Mouse (Mus musculus) cerebellum, adult 18-20 months (tissue): Measurements from ENCODE around the gene Pla2g4b.
A peak's percentile ranks its signal among the peaks of the same experiment; 100 is the strongest.

Experiments
- DNase-seq, 2 experiments: peaks; one replicate each; pipeline ENCODE4 v3.0.0; 2021

The Pla2g4b gene

GRCm38 (mm10) chr2:120017599-120017998, 15.6 kb upstream of the Pla2g4b start:
- no peak for DNase-seq

- DNase-seq, result no peak
Observed at GRCm38 (mm10) chr2:120024337-120024736, 8.9 kb upstream of the Pla2g4b start.

GRCm38 (mm10) chr2:120026984-120027949, 6.0 kb upstream of the Pla2g4b start, which contains the start of the genes Jmjd7 and Gm28042:
TSS of gene Jmjd7 (plus strand) at chr2:120027483.
TSS of gene Gm28042 (plus strand) at chr2:120027493.
- DNase-seq, result peak; percentile 91 to 93

- DNase-seq, result no peak
Observed at GRCm38 (mm10) chr2:120027950-120028331, 5.3 kb upstream of the Pla2g4b start.

GRCm38 (mm10) chr2:120030380-120030779, 2.8 kb upstream of the Pla2g4b start:
- no peak for DNase-seq

- DNase-seq, result peak; percentile 44 to 60
Observed at GRCm38 (mm10) chr2:120033726-120034125, 509 bp downstream of the Pla2g4b start.

GRCm38 (mm10) chr2:120037744-120038143, 4.5 kb downstream of the Pla2g4b start:
- DNase-seq, result no peak

GRCm38 (mm10) chr2:120040991-120041390, 7.8 kb downstream of the Pla2g4b start:
- peak; percentile 12 to 22 for DNase-seq

GRCm38 (mm10) chr2:120044101-120044603, 10.9 kb downstream of the Pla2g4b start:
- no peak for DNase-seq

- no peak for DNase-seq
Observed at GRCm38 (mm10) chr2:120044676-120045075, 11.5 kb downstream of the Pla2g4b start.

GRCm38 (mm10) chr2:120046486-120047310, 13.5 kb downstream of the Pla2g4b start:
- DNase-seq, result no peak

- no peak for DNase-seq
Observed at GRCm38 (mm10) chr2:120048173-120048572, 15.0 kb downstream of the Pla2g4b start.

- DNase-seq, result peak; percentile 19 to 27
Observed at GRCm38 (mm10) chr2:120049632-120050274, 16.5 kb downstream of the Pla2g4b start.

GRCm38 (mm10) chr2:120051405-120051804, 18.2 kb downstream of the Pla2g4b start:
- DNase-seq, result no peak

GRCm38 (mm10) chr2:120054771-120055552, 21.7 kb downstream of the Pla2g4b start:
- DNase-seq, result no peak

- DNase-seq, result no peak
Observed at GRCm38 (mm10) chr2:120055923-120056322, 22.7 kb downstream of the Pla2g4b start.

- DNase-seq, result no peak
Observed at GRCm38 (mm10) chr2:120058818-120059217, 25.6 kb downstream of the Pla2g4b start.

- DNase-seq, result no peak
Observed at GRCm38 (mm10) chr2:120059466-120059865, 26.2 kb downstream of the Pla2g4b start.

- DNase-seq, result no peak
Observed at GRCm38 (mm10) chr2:120060190-120060589, 27.0 kb downstream of the Pla2g4b start.

GRCm38 (mm10) chr2:120060651-120061050, 27.4 kb downstream of the Pla2g4b start:
- no peak for DNase-seq

- no peak for DNase-seq
Observed at GRCm38 (mm10) chr2:120062248-120062647, 29.0 kb downstream of the Pla2g4b start.

GRCm38 (mm10) chr2:120064639-120065038, 31.4 kb downstream of the Pla2g4b start:
- DNase-seq, result no peak
